Mouse (Mus musculus): Measurements from ENCODE around the gene Bub1b. TPM values are rescaled to one million over a fixed set of nuclear protein-coding genes. Genes with fewer than 3 reads are reported as not detected.

The Bub1b gene
- total and polyA plus RNA-seq, 2 experiments from 2014 or later = 11.5 to 16.3 TPM

GRCm38 (mm10) chr2:118656688-118657281 lies 58.8 kb downstream of the Bub1b start:
- Histone ChIP-seq H3K9ac (replicated peaks; ENCODE audit: low read length) (no peak overlapping the region), H3K4me3 (ENCODE audit: low read length) (no peak overlapping the region), H3K27ac (peak overlapping the region; percentile 36), H3K27me3 (ENCODE audit: insufficient read depth, low read length) (no peaks in the 10 kb centered on the region), H3K4me1 (ENCODE audit: insufficient read depth, low read length) (peaks cover 8% of the 10 kb centered on the region; the same call in 1 of the 2 replicates), H3K4me2 (ENCODE audit: low read depth, low read length) (no peak overlapping the region), H3K36me3 (ENCODE audit: insufficient read depth, low read length) (no peaks in the 10 kb centered on the region), H3K9me3 (ENCODE audit: low read length) (no peaks in the 10 kb centered on the region)
- DNase-seq (ENCODE audit: low spot score) (peak; percentile 15), ATAC-seq (no peak)
- 39% methylated on average over 3 of the region's 3 CpGs for WGBS
- TF ChIP-seq CTCF (IDR thresholded peaks at IDR 0.05; ENCODE audit: low read depth) = no peak

DNA sequence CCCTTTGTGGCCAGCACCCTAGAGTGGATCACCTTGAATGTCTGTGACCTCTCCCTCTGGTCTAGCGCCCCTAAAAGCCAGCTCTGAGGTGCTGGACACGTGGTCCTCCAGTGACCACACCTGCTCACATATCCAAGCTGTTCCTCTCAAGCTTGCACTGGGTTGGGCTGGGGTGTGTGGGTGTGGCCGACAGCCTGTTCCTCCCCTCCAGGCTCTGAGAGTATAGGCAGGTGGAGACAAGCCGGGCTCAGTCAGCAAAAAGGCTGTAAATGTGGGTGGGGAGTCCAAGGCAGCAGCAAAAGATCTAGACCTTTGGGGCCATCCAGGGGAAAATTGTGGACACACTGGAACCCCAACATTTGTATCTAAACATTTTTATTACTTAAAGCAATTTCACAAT lies 60.4 kb downstream of the Bub1b start:
- no peak for ATAC-seq
- peaks cover 8% of the 10 kb centered on the region; the same call in 1 of the 2 replicates for H3K4me1 ChIP-seq (ENCODE audit: insufficient read depth, low read length)
- H3K4me2 ChIP-seq (ENCODE audit: low read depth, low read length) = no peak overlapping the region
- H3K4me3 ChIP-seq (ENCODE audit: low read length) = no peak overlapping the region
- no peaks in the 10 kb centered on the region for H3K9me3 ChIP-seq (ENCODE audit: low read length)
- 44% methylated on average over 4 of the region's 4 CpGs for WGBS
- H3K36me3 ChIP-seq (ENCODE audit: insufficient read depth, low read length) = no peaks in the 10 kb centered on the region
- H3K9ac ChIP-seq (replicated peaks; ENCODE audit: low read length) = no peak overlapping the region
- no peak for TF ChIP-seq CTCF (IDR thresholded peaks at IDR 0.05; ENCODE audit: low read depth)
- DNase-seq (ENCODE audit: low spot score) = no peak
- no peaks in the 10 kb centered on the region for H3K27me3 ChIP-seq (ENCODE audit: insufficient read depth, low read length)
- H3K27ac ChIP-seq = no peak overlapping the region

GRCm38 (mm10) chr2:118659077-118659476 lies 61.1 kb downstream of the Bub1b start:
- H3K27ac ChIP-seq = no peak overlapping the region
- H3K4me3 ChIP-seq (ENCODE audit: low read length) = no peak overlapping the region
- H3K9ac ChIP-seq (replicated peaks; ENCODE audit: low read length) = no peak overlapping the region
- H3K4me2 ChIP-seq (ENCODE audit: low read depth, low read length) = no peak overlapping the region
- DNase-seq (ENCODE audit: low spot score) (no peak), ATAC-seq (no peak)
- WGBS = 69% methylated on average over 1 of the region's 1 CpGs
- H3K36me3 ChIP-seq (ENCODE audit: insufficient read depth, low read length) = no peaks in the 10 kb centered on the region
- H3K4me1 ChIP-seq (ENCODE audit: insufficient read depth, low read length) = peaks cover 8% of the 10 kb centered on the region; the same call in 1 of the 2 replicates
- TF ChIP-seq CTCF (IDR thresholded peaks at IDR 0.05; ENCODE audit: low read depth) = no peak
- H3K27me3 ChIP-seq (ENCODE audit: insufficient read depth, low read length) = no peaks in the 10 kb centered on the region
- no peaks in the 10 kb centered on the region for H3K9me3 ChIP-seq (ENCODE audit: low read length)

DNA sequence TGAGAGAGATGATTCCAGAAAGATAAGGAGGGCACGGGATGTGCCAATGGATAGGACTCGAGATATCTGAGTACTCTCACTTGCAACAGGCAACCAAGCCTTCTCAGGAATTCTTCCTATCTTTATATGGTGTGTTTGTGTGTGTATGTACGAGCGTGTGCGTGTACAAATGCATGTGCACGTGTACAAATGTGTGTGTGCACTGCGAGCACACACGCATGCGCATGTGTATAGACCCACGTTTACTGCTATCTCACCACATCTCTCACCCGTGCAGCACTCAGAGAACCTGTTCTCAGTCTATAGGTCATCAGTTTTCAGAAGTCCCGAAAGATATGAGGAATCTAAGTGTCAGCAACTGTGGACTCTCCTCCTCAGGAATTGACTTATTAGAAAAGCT lies 61.5 kb downstream of the Bub1b start:
- Histone ChIP-seq H3K36me3 (ENCODE audit: insufficient read depth, low read length) (no peaks in the 10 kb centered on the region), H3K27ac (peak overlapping the region; percentile 69; the same call in 1 of the 2 replicates), H3K27me3 (ENCODE audit: insufficient read depth, low read length) (no peaks in the 10 kb centered on the region), H3K4me2 (ENCODE audit: low read depth, low read length) (peak overlapping the region; percentile 60), H3K9ac (replicated peaks; ENCODE audit: low read length) (no peak overlapping the region; the same call in 1 of the 2 replicates), H3K9me3 (ENCODE audit: low read length) (no peaks in the 10 kb centered on the region), H3K4me3 (ENCODE audit: low read length) (peak overlapping the region; percentile 31; the same call in 1 of the 2 replicates), H3K4me1 (ENCODE audit: insufficient read depth, low read length) (peaks cover 8% of the 10 kb centered on the region; the same call in 1 of the 2 replicates)
- TF ChIP-seq CTCF (IDR thresholded peaks at IDR 0.05; ENCODE audit: low read depth) = no peak
- 83% methylated on average over 12 of the region's 12 CpGs for WGBS
- DNase-seq (ENCODE audit: low spot score) (no peak), ATAC-seq (no peak)

GRCm38 (mm10) chr2:118659998-118660452 lies 62.0 kb downstream of the Bub1b start:
- peak; percentile 75 for DNase-seq (ENCODE audit: low spot score)
- H3K36me3 ChIP-seq (ENCODE audit: insufficient read depth, low read length) = no peaks in the 10 kb centered on the region
- H3K27ac ChIP-seq = peak overlapping the region; percentile 69
- H3K9me3 ChIP-seq (ENCODE audit: low read length) = no peaks in the 10 kb centered on the region
- H3K4me3 ChIP-seq (ENCODE audit: low read length) = peak overlapping the region; percentile 31
- peak overlapping the region; percentile 48 for H3K9ac ChIP-seq (replicated peaks; ENCODE audit: low read length)
- H3K4me1 ChIP-seq (ENCODE audit: insufficient read depth, low read length) = peaks cover 9% of the 10 kb centered on the region; the same call in 1 of the 2 replicates
- WGBS = 2% methylated on average over 4 of the region's 4 CpGs
- no peak for TF ChIP-seq CTCF (IDR thresholded peaks at IDR 0.05; ENCODE audit: low read depth)
- peak overlapping the region; percentile 60 for H3K4me2 ChIP-seq (ENCODE audit: low read depth, low read length)
- ATAC-seq = peak; percentile 66
- no peaks in the 10 kb centered on the region for H3K27me3 ChIP-seq (ENCODE audit: insufficient read depth, low read length)

DNA sequence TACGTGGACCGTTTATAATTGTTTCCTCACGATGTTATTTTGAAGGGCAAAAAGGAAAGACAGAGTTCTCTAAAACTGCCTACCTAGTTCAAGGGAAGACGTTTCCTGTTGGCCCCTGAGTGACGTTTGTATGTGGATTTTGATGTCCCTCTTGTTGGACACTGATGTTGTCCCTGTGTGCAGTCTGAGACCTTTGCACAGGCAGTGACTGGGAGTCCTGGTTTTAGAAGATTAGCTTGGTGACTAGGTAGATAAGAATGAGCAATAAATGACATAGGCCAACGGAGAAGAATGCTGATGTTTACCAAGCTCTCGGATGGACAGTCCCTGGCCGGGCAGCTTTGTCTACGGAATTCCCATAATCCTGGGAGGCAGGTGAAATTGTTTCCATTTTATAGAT lies 63.9 kb downstream of the Bub1b start:
- Histone ChIP-seq H3K36me3 (ENCODE audit: insufficient read depth, low read length) (no peaks in the 10 kb centered on the region), H3K4me1 (ENCODE audit: insufficient read depth, low read length) (peaks cover 17% of the 10 kb centered on the region), H3K4me2 (ENCODE audit: low read depth, low read length) (no peak overlapping the region), H3K9me3 (ENCODE audit: low read length) (no peaks in the 10 kb centered on the region), H3K27me3 (ENCODE audit: insufficient read depth, low read length) (no peaks in the 10 kb centered on the region), H3K27ac (no peak overlapping the region), H3K4me3 (ENCODE audit: low read length) (no peak overlapping the region), H3K9ac (replicated peaks; ENCODE audit: low read length) (no peak overlapping the region)
- ATAC-seq (no peak), DNase-seq (ENCODE audit: low spot score) (no peak)
- no peak for TF ChIP-seq CTCF (IDR thresholded peaks at IDR 0.05; ENCODE audit: low read depth)
- WGBS = 87% methylated on average over 9 of the region's 9 CpGs

Data from hindbrain, postnatal 0 days (tissue).